8 mouse cellular contexts compared by ENCODE assay signal in the genomic region with DNA sequence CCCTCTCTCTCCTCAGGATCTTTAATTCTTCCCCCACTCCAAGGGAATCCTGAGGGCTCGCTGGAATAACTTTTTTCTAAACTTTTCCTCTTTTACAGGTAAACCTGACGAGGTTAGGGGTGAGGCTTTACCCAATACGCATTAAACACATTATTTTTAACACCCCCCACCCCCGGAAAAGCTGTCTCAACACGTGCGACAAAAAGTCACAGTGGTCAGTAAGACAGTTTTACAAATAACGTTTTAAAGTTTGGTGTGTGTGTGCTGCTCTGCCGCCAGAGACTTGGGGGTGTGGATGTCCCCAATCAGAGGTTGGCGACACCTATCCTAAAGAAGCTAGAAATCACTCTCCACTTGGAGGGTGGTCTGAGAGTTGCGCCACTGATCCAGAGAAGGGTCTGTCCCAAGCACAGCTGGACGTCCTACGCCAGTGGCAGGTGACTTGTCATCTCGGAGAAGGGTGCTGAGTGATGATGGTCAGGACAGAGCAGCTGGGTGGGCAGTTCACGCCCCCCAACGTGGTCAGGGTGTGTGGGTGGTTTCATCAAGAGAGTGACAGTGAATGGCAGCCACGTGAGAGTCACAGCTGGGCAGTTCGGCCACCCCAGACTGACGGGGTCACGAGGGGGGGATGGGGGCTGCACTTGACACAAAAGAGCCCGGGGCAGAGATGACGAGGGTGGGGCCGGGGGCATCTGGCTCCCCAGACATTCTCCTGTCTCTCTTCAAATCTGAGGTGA. TPM values are rescaled to one million over a fixed set of nuclear protein-coding genes. Genes with fewer than 3 reads are reported as not detected.
A peak's percentile ranks its signal among the peaks of the same experiment; 100 is the strongest.
DNase-seq lines count a peak whose midpoint lies in the region; ATAC-seq and TF ChIP-seq lines count a peak whose summit lies in the region.

No protein-coding gene starts in this region.

- H3K9me3 ChIP-seq in embryonic facial prominence, embryonic 11.5 days (replicated peaks; ENCODE audit: control insufficient read depth, low read length) = no peaks in the 10 kb centered on the region

- 2% methylated on average over 22 of the region's 22 CpGs for WGBS in cerebellum, adult 2 months
- under 1% methylated on average over 22 of the region's 22 CpGs for WGBS in embryonic facial prominence, embryonic 11.5 days

- peak in 1 of 2 experiments; percentile 37 for DNase-seq in cerebellum, adult 2 months
- no peak for DNase-seq in cerebellum, postnatal 36 days
- DNase-seq in 416B (ENCODE audit: low read depth) (peak; percentile 75), liver (peak; percentile 25)
- peak; percentile 54 for DNase-seq in embryonic facial prominence, embryonic 11.5 days (ENCODE audit: low spot score)
- peak; percentile 27 to 42 for DNase-seq in heart, postnatal 36 days
- no peak for DNase-seq in urinary bladder, postnatal 25 days (ENCODE audit: low spot score)

- H3K36me3 ChIP-seq in embryonic facial prominence, embryonic 11.5 days (replicated peaks; ENCODE audit: control insufficient read depth, insufficient read depth, low read depth, low read length) = peaks cover 7% of the 10 kb centered on the region
- no peaks in the 10 kb centered on the region for H3K36me3 ChIP-seq in myocyte (ENCODE audit: control insufficient read depth, insufficient read depth)

- no peaks in the 10 kb centered on the region for H3K27me3 ChIP-seq in cerebellum, adult 2 months (ENCODE audit: control insufficient read depth, insufficient read depth, low read length)
- no peaks in the 10 kb centered on the region for H3K27me3 ChIP-seq in embryonic facial prominence, embryonic 11.5 days (ENCODE audit: control insufficient read depth, insufficient read depth, low read length)
- H3K27me3 ChIP-seq in myocyte (ENCODE audit: control insufficient read depth, insufficient read depth, insufficient read length) = no peaks in the 10 kb centered on the region

- peak overlapping the region; percentile 73 for H3K4me3 ChIP-seq in cerebellum, adult 2 months (replicated peaks; ENCODE audit: insufficient read depth, low read depth, low read length)
- H3K4me3 ChIP-seq in embryonic facial prominence, embryonic 11.5 days (ENCODE audit: low read depth, low read length) = peak overlapping the region; percentile 99
- peak overlapping the region; percentile 56 for H3K4me3 ChIP-seq in myocyte

- no peak for TF ChIP-seq POLR2A in cerebellum, adult 2 months (IDR thresholded peaks at IDR 0.05; ENCODE audit: borderline replicate concordance, insufficient read depth, low read length)
- peak; percentile 57 for TF ChIP-seq POLR2A in myocyte (IDR thresholded peaks at IDR 0.05; ENCODE audit: insufficient read length, low read depth)

- 0 out of 2 replicates have a peak, but pooled peaks have one; percentile 5 for ATAC-seq in embryonic facial prominence, embryonic 11.5 days (replicated peaks; ENCODE audit: insufficient number of reproducible peaks, low FRiP score, low TSS enrichment, low read depth)

- peak overlapping the region; percentile 82 for H3ac ChIP-seq in myocyte (ENCODE audit: control insufficient read depth, insufficient read length)

- TF ChIP-seq CTCF in cerebellum, adult 2 months (IDR thresholded peaks at IDR 0.05; ENCODE audit: borderline replicate concordance, insufficient read depth, low read depth, low read length) = no peak

- intact Hi-C loops in heart, postnatal 36 days (cut with DNase I) = loop anchor here (2.0 kb wide), 1 partner anchor 41 kb away; the partner anchor contains the start of gene Kcnab3

- H3K4me1 ChIP-seq in cerebellum, adult 2 months (ENCODE audit: control insufficient read depth, insufficient read depth, low read length) = peaks cover 35% of the 10 kb centered on the region
- H3K4me1 ChIP-seq in embryonic facial prominence, embryonic 11.5 days (ENCODE audit: control insufficient read depth, insufficient read depth, low read length) = peaks cover 13% of the 10 kb centered on the region

- H3K4me2 ChIP-seq in embryonic facial prominence, embryonic 11.5 days (ENCODE audit: low read depth, low read length) = peak overlapping the region; percentile 90
- peak overlapping the region; percentile 99 for H3K4me2 ChIP-seq in myocyte (ENCODE audit: low read depth)

- peaks cover 13% of the 10 kb centered on the region for H3K79me2 ChIP-seq in myocyte (ENCODE audit: control insufficient read depth, insufficient read depth)

- no peak overlapping the region for H3K27ac ChIP-seq in cerebellum, adult 2 months (ENCODE audit: insufficient read depth, low read length)
- peak overlapping the region; percentile 99 for H3K27ac ChIP-seq in embryonic facial prominence, embryonic 11.5 days (replicated peaks; ENCODE audit: low read depth, low read length)

- peak overlapping the region; percentile 100 for H3K9ac ChIP-seq in embryonic facial prominence, embryonic 11.5 days (replicated peaks; ENCODE audit: low read length)

TF ChIP-seq in myocyte, 11 proteins besides CTCF, POLR2A, EP300 and RAD21:
- peak; percentile 58 for TF ChIP-seq TCF12 (IDR thresholded peaks at IDR 0.05; ENCODE audit: insufficient read depth, poor library complexity, severe bottlenecking)
- TF ChIP-seq CEBPB (IDR thresholded peaks at IDR 0.05; ENCODE audit: insufficient read depth, poor library complexity, severe bottlenecking) = peak; percentile 42; the same call in 1 of the 2 replicates
- peak; percentile 93 for TF ChIP-seq TCF3 (IDR thresholded peaks at IDR 0.05; ENCODE audit: insufficient read length, low read depth)
- no peak for TF ChIP-seq MAX (IDR thresholded peaks at IDR 0.05; ENCODE audit: low read depth)
- no peak for TF ChIP-seq POLR2AphosphoS2 (IDR thresholded peaks at IDR 0.05; ENCODE audit: insufficient read length, low read depth)
- TF ChIP-seq MYOD1 (IDR thresholded peaks at IDR 0.05; ENCODE audit: control insufficient read depth in 1 of 3, insufficient read length in 2 of 3, low read depth in 2 of 3) = peak; percentile 80 to 98 (median 95)
- TF ChIP-seq USF1 (IDR thresholded peaks at IDR 0.05; ENCODE audit: low read depth) = no peak
- TF ChIP-seq REST (IDR thresholded peaks at IDR 0.05; ENCODE audit: insufficient read depth, insufficient read length) = no peak
- no peak for TF ChIP-seq E2F4 (IDR thresholded peaks at IDR 0.05; ENCODE audit: insufficient read depth)
- TF ChIP-seq MYOG (IDR thresholded peaks at IDR 0.05; ENCODE audit: control insufficient read depth in 1 of 3, insufficient read depth in 1 of 3, insufficient read length in 2 of 3, low read depth in 2 of 3) = peak; percentile 64 to 98 (median 91)
- no peak for TF ChIP-seq SRF (IDR thresholded peaks at IDR 0.05; ENCODE audit: control insufficient read depth, insufficient read length, low read depth)
TF ChIP-seq in myocyte: peak in this region for 5.

RNA-seq across cellular contexts. Expression of gene Chd3, which starts 1.4 kb away (rescaled TPM):
- polyA plus RNA-seq in cerebellum, adult 2 months (2012; rRNA removed) = 111 and 115 TPM in 2 replicates
- 48.0 and 52.1 TPM in 2 replicates for polyA plus RNA-seq in embryonic facial prominence, embryonic 11.5 days (2014; fragmentation: Nextera tagmentation; extraction: Ambion mirVana)
- 10 to 100 TPM; 21.8 to 22.8 TPM for total RNA-seq in heart, postnatal 36 days (2021)
- 148 TPM for polyA plus RNA-seq in myocyte (2012; fragmentation: generic; extraction: Trizol)

RNA-seq across cellular contexts. Expression of gene Naa38, which starts 27.5 kb away (rescaled TPM):
- polyA plus RNA-seq in cerebellum, adult 2 months (2012; rRNA removed) = 193 and 200 TPM in 2 replicates
- polyA plus RNA-seq in embryonic facial prominence, embryonic 11.5 days (2014; fragmentation: Nextera tagmentation; extraction: Ambion mirVana) = 123 and 135 TPM in 2 replicates
- total RNA-seq in heart, postnatal 36 days (2021) = 100 to 1,000 TPM; 101 to 103 TPM
- 126 TPM for polyA plus RNA-seq in myocyte (2012; fragmentation: generic; extraction: Trizol)

RNA-seq across cellular contexts. Expression of gene Rnf227, which starts 27.5 kb away (rescaled TPM):
- 130 and 135 TPM in 2 replicates for polyA plus RNA-seq in cerebellum, adult 2 months (2012; rRNA removed)
- polyA plus RNA-seq in embryonic facial prominence, embryonic 11.5 days (2014; fragmentation: Nextera tagmentation; extraction: Ambion mirVana) = 23.7 and 25.2 TPM in 2 replicates
- under 1 TPM; 0.27 to 0.89 TPM for total RNA-seq in heart, postnatal 36 days (2021)
- 2.5 TPM for polyA plus RNA-seq in myocyte (2012; fragmentation: generic; extraction: Trizol)

RNA-seq across cellular contexts. Expression of gene Cyb5d1, which starts 27.6 kb away (rescaled TPM):
- polyA plus RNA-seq in cerebellum, adult 2 months (2012; rRNA removed) = 40.2 and 41.9 TPM in 2 replicates
- polyA plus RNA-seq in embryonic facial prominence, embryonic 11.5 days (2014; fragmentation: Nextera tagmentation; extraction: Ambion mirVana) = 33.3 TPM in 2 replicates
- total RNA-seq in heart, postnatal 36 days (2021) = 10 to 100 TPM; 29.6 to 31.8 TPM
- 23.0 TPM for polyA plus RNA-seq in myocyte (2012; fragmentation: generic; extraction: Trizol)

RNA-seq across cellular contexts. Expression of gene Tmem88, which starts 30.2 kb away (rescaled TPM):
- 5.7 and 6.0 TPM in 2 replicates for polyA plus RNA-seq in cerebellum, adult 2 months (2012; rRNA removed)
- 13.6 and 18.1 TPM in 2 replicates for polyA plus RNA-seq in embryonic facial prominence, embryonic 11.5 days (2014; fragmentation: Nextera tagmentation; extraction: Ambion mirVana)
- total RNA-seq in heart, postnatal 36 days (2021) = 10 to 100 TPM; 23.3 to 29.6 TPM
- 0.16 TPM for polyA plus RNA-seq in myocyte (2012; fragmentation: generic; extraction: Trizol)

Comparison
In these comparisons a context has a peak if more than half of its experiments do, and no peak if none do; other contexts are left out.
1. DNase-seq: peak in 416B (single experiment), embryonic facial prominence, embryonic 11.5 days (single experiment), heart, postnatal 36 days (2 of 2) and liver (single experiment); none in cerebellum, postnatal 36 days (0 of 2) and urinary bladder, postnatal 25 days (single experiment).
2. Peak in every context shown above with its lines, with median percentiles within 50 percentile points of each other: H3K4me3 ChIP-seq.